Mouse (Mus musculus) lung, embryonic 14.5 days (tissue): Measurements from ENCODE around the gene Olfr117. TPM values are rescaled to one million over a fixed set of nuclear protein-coding genes. Genes with fewer than 3 reads are reported as not detected.
"Not testable (repeated sequence)": the region's sequence is repeated elsewhere in the genome, so short reads cannot be mapped to it uniquely, and the experiment has no call there.

Source experiments
- ATAC-seq: fragments of 200-750 bp; cut with Nextera tagmentation; 2 replicates; pipeline ENCODE4 v1.8.0; 2017; ENCODE audit warnings: mild to moderate bottlenecking, moderate TSS enrichment, moderate library complexity; ENCODE audit not compliant: insufficient read depth
- DNase-seq: peaks from one replicate; pipeline ENCODE4 v3.0.0-alpha.2; 2015
- H3K27ac ChIP-seq: fragments of 300-500 bp; sonication (generic); 2 replicates; pipeline ENCODE4 v1.5.1; 2014; ENCODE audit warnings: low read depth, mild to moderate bottlenecking, moderate library complexity
- H3K27me3 ChIP-seq: fragments of 300-500 bp; sonication (generic); 2 replicates; pipeline ENCODE4 v1.6.1; 2014; ENCODE audit warnings: low read length, control low read depth; ENCODE audit not compliant: insufficient read depth
- H3K36me3 ChIP-seq: fragments of 300-500 bp; sonication (generic); 2 replicates; pipeline ENCODE4 v1.6.1; 2014; ENCODE audit warnings: control low read depth; ENCODE audit not compliant: insufficient read depth
- H3K4me1 ChIP-seq: fragments of 300-500 bp; sonication (generic); 2 replicates; pipeline ENCODE4 v1.6.1; 2014; ENCODE audit warnings: antibody characterized with exemption, control low read depth; ENCODE audit not compliant: insufficient read depth
- H3K4me2 ChIP-seq: fragments of 300-500 bp; sonication (generic); 2 replicates; pipeline ENCODE4 v1.6.1; 2014; ENCODE audit warnings: mild to moderate bottlenecking
- H3K4me3 ChIP-seq: fragments of 300-500 bp; sonication (generic); 2 replicates; pipeline ENCODE4 v1.5.1; 2014; ENCODE audit warnings: low read depth, low read length
- H3K9ac ChIP-seq: fragments of 300-500 bp; sonication (generic); 2 replicates; pipeline ENCODE4 v1.6.1; 2014
- H3K9me3 ChIP-seq: fragments of 300-500 bp; sonication (generic); 2 replicates; pipeline ENCODE4 v1.6.1; 2016; ENCODE audit warnings: low read depth, low read length, control low read depth
- CTCF ChIP-seq: IDR thresholded peaks from 2 replicates; pipeline ENCODE4 v1.5.1; 2016; ENCODE audit warnings: antibody characterized with exemption, low read depth
- WGBS: fragments of 180-500 bp; shearing (Covaris S2); extraction: QIAGEN DNeasy Blood & Tissue Kit; methylation state at CpG from one replicate; pipeline ENCODE4 v1.1.7; 2014; 5-methylcytosine and 5-hydroxymethylcytosine counted together
- polyA plus RNA-seq: library from polyadenylated mRNA; unstranded; fragments of >200 nt; fragmentation: Nextera tagmentation; extraction: Ambion mirVana; gene quantifications from 2 replicates; pipeline ENCODE4 v1.2.1, GENCODE M21; 2014

Olfr117 gene
- not detected in 2 replicates for polyA plus RNA-seq

DNA sequence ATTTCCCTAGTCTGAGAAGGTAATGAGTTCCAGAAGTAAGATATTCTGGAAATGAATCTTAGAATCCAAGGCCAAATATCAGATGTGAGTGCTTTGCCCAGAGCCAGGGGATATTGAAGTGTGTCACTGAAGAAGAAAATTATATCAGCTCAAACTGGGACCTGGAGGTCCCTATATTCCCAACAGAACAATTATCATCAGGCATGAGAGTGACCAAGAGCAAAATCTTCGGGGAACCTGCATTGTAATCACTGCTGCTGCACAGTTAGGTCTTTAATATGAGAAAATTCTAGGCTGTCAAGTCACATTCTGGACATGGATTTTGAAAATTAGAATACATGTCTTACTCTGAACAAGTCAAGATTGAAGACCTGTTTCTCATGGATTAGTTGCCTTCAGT, at the start of gene Olfr117:
Gene Olfr117, minus strand, starts transcription at position 101 of the 400 bp plus-strand sequence.
- WGBS = 60% methylated on average over 1 of the region's 1 CpGs
- ATAC-seq (no peak), DNase-seq (no peak)
- no peak within 1 kb of the TSS for H3K27ac ChIP-seq
- H3K4me1 ChIP-seq = no peaks in the 10 kb centered on the region
- H3K9me3 ChIP-seq = no peaks in the 10 kb centered on the region
- no peak for TF ChIP-seq CTCF
- no peak within 1 kb of the TSS for H3K9ac ChIP-seq
- no peak within 1 kb of the TSS for H3K4me3 ChIP-seq
- H3K4me2 ChIP-seq = no peak within 1 kb of the TSS
- no peaks in the 10 kb centered on the region for H3K27me3 ChIP-seq
- H3K36me3 ChIP-seq = no peaks in the 10 kb centered on the region

DNA sequence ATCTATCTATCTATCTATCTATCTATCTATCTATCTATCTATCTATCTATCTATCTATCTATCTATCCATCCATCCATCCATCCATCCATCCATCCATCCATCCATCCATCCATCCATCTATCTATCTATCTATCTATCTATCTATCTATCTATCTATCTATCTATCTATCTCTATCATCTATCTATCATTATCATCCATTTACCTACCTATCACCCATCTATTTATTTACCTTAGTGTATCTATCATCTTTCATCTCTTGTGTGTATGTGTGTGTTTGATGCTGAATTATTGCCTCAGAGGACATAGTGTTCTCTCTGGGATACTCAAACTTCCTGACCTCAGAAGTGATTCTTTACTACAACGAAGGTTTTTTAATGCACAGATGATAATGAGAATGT, 32.7 kb upstream of the Olfr117 start, which contains the start of gene Olfr119:
Gene Olfr119, plus strand, starts transcription at position 301 of the 400 bp plus-strand sequence.
- not testable (repeated sequence) for DNase-seq, H3K4me2 ChIP-seq, H3K27me3 ChIP-seq, H3K9me3 ChIP-seq, ATAC-seq, H3K4me3 ChIP-seq, H3K36me3 ChIP-seq, H3K4me1 ChIP-seq, H3K27ac ChIP-seq, H3K9ac ChIP-seq
- 64% methylated on average over 1 of the region's 1 CpGs for WGBS

DNA sequence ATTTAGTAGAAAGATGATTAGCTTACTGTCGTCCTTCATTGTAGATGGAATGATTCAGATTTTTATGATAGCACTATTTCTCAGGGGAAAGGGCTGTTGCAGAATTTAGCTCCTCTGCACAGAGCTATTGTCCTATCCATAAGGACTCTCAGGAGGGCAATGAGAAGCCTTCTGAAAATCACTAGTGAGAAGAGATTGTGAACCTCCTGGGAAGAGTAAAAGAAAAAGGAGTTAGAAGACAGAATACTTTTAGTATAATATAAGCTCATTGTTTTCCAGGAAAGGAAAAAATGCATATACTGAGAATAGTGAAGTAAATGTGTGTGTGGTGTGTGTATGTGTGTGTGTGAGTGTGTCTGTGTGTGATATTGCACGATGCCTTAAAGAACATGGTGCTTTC, 3.1 kb upstream of the Olfr117 start, which contains the start of gene Olfr118:
Gene Olfr118, plus strand, starts transcription at position 301 of the 400 bp plus-strand sequence.
- no peaks in the 10 kb centered on the region for H3K27me3 ChIP-seq
- no peaks in the 10 kb centered on the region for H3K36me3 ChIP-seq
- H3K4me2 ChIP-seq = no peak within 1 kb of the TSS
- DNase-seq (no peak), ATAC-seq (no peak)
- H3K27ac ChIP-seq = no peak within 1 kb of the TSS
- H3K9ac ChIP-seq = no peak within 1 kb of the TSS
- H3K9me3 ChIP-seq = no peaks in the 10 kb centered on the region
- no peaks in the 10 kb centered on the region for H3K4me1 ChIP-seq
- H3K4me3 ChIP-seq = no peak within 1 kb of the TSS
- WGBS = 51% methylated on average over 2 of the region's 2 CpGs
- no peak for TF ChIP-seq CTCF

DNA sequence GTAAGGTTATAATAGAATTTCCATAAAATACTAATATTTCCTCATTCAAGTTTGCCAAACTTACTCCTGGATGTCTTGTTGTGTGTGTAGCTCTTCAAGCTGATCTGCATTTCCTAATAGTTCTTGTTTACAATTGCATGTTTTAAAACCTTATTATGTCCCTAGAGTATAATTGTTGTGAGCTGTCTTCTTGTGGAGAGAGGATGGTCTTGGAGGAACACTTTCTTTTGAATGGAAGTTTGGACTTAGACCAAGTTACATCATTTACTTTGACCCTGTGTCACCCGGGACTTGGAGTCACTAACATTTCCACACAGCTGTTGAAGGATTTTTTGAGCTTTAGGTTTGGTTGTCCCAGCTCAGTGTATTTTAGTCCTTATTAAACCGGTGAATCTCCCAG, 36.6 kb downstream of the Olfr117 start, which contains the start of the genes Olfr115 and Olfr116:
Gene Olfr115, minus strand, starts transcription at position 101 of the 400 bp plus-strand sequence.
Gene Olfr116, minus strand, starts transcription at position 191 of the 400 bp plus-strand sequence.
- DNase-seq (no peak), ATAC-seq (no peak)
- Histone ChIP-seq H3K4me3 (no peak within 1 kb of the TSS), H3K9me3 (no peaks in the 10 kb centered on the region), H3K27me3 (no peaks in the 10 kb centered on the region), H3K36me3 (no peaks in the 10 kb centered on the region), H3K4me2 (no peak within 1 kb of the TSS), H3K27ac (no peak within 1 kb of the TSS), H3K9ac (no peak within 1 kb of the TSS), H3K4me1 (no peaks in the 10 kb centered on the region)
- 73% methylated on average over 2 of the region's 2 CpGs for WGBS
- no peak for TF ChIP-seq CTCF

Other genes with a start within 250 kb of the Olfr117 start
- not detected in 2 replicates for gene Olfr108, start 218.3 kb downstream of the Olfr117 start, polyA plus RNA-seq
- not detected in 2 replicates for gene Olfr109, start 204.9 kb downstream of the Olfr117 start, polyA plus RNA-seq
- not detected in 2 replicates for gene H2-M2, start 180.2 kb downstream of the Olfr117 start, polyA plus RNA-seq
- not detected in 2 replicates for gene Olfr110, start 171.3 kb downstream of the Olfr117 start, polyA plus RNA-seq
- not detected in 2 replicates for gene Olfr111, start 155.8 kb downstream of the Olfr117 start, polyA plus RNA-seq
- not detected in 2 replicates for gene Olfr112, start 94.3 kb downstream of the Olfr117 start, polyA plus RNA-seq
- gene Olfr113, start 86.1 kb downstream of the Olfr117 start, polyA plus RNA-seq = not detected in 2 replicates
- not detected in 2 replicates for gene Olfr114, start 71.0 kb downstream of the Olfr117 start, polyA plus RNA-seq
- gene Olfr115, start 36.7 kb downstream of the Olfr117 start, polyA plus RNA-seq = not detected in 2 replicates
- gene Olfr116, start 36.6 kb downstream of the Olfr117 start, polyA plus RNA-seq = not detected in 2 replicates
- not detected in 2 replicates for gene Olfr118, start 3.2 kb upstream of the Olfr117 start, polyA plus RNA-seq
- gene Olfr119, start 32.8 kb upstream of the Olfr117 start, polyA plus RNA-seq = not detected in 2 replicates
- gene Olfr120, start 58.0 kb upstream of the Olfr117 start, polyA plus RNA-seq = not detected in 2 replicates
- gene Olfr121, start 85.1 kb upstream of the Olfr117 start, polyA plus RNA-seq = not detected in 2 replicates
- gene Olfr122, start 104.8 kb upstream of the Olfr117 start, polyA plus RNA-seq = not detected in 2 replicates
- gene Olfr123, start 129.7 kb upstream of the Olfr117 start, polyA plus RNA-seq = not detected in 2 replicates
- gene Olfr124, start 136.1 kb upstream of the Olfr117 start, polyA plus RNA-seq = not detected in 2 replicates
- not detected in 2 replicates for gene Olfr125, start 169.2 kb upstream of the Olfr117 start, polyA plus RNA-seq
- gene Olfr126, start 183.7 kb upstream of the Olfr117 start, polyA plus RNA-seq = not detected in 2 replicates
- gene Olfr127, start 236.7 kb upstream of the Olfr117 start, polyA plus RNA-seq = not detected in 2 replicates